Mouse (Mus musculus) brain, embryonic 14.5 days (tissue): ENCODE data around the gene Orc6.

Experiments
- CTCF ChIP-seq: fragments of 200-500 bp; IDR thresholded peaks from 2 replicates; pipeline ENCODE4 v1.5.1; 2012; ENCODE audit warnings: inconsistent platforms, mild to moderate bottlenecking, moderate library complexity, borderline replicate concordance; ENCODE audit not compliant: insufficient read depth, insufficient read length; ENCODE audit errors: extremely low read depth
- POLR2A ChIP-seq: fragments of 200-500 bp; IDR thresholded peaks from 2 replicates; pipeline ENCODE4 v1.6.1; 2012; ENCODE audit warnings: mild to moderate bottlenecking, inconsistent platforms, borderline replicate concordance; ENCODE audit not compliant: poor library complexity, insufficient read depth, insufficient read length, severe bottlenecking; ENCODE audit errors: extremely low read depth

- TF ChIP-seq POLR2A (peak; percentile 61; the same call in 1 of the 2 replicates), CTCF (no peak)
Measured at GRCm38 (mm10) chr8:85299434-85300077, at the start of gene Orc6, which contains the start of gene Vps35.
